In the genomic region with DNA sequence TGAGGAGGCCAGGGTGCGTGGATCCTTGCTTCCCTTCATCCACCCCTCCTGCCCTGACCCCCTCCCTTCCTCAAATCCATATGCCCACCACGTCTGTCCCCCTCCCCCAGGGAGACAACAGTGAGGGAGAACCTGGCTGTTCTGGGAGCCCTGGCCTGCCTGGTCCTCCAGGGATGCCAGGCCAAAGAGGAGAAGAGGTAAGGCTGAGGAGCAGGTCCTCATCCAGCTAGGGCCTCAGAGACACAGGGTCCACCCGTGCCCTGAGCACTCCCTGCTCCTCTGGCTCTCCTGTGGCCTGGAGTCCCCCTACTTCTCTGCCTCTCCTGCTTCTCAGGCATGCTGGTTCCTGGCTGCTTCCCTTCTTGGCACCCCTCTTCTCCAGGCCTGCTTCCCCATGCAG, we compare ENCODE assay signal across 31 mouse cellular contexts. TPM values are rescaled to one million over a fixed set of nuclear protein-coding genes. Genes with fewer than 3 reads are reported as not detected.
A peak's percentile ranks its signal among the peaks of the same experiment; 100 is the strongest.
DNase-seq lines count a peak whose midpoint lies in the region; ATAC-seq and TF ChIP-seq lines count a peak whose summit lies in the region.
"Had no signal": no experiment of that assay in that cellular context is flagged by ENCODE, and none has a peak within 500 bp of the region (broad histone marks: within the 10 kb centered on the region; RNA-seq: fewer than 3 reads in every experiment).

No protein-coding gene starts in this region.

- TF ChIP-seq CTCF in forebrain, postnatal 0 days (IDR thresholded peaks at IDR 0.05; ENCODE audit: low read depth) = no peak

- WGBS in forebrain, embryonic 14.5 days = 58% methylated on average over 3 of the region's 3 CpGs
- 24% methylated on average over 3 of the region's 3 CpGs for WGBS in forebrain, postnatal 0 days
- WGBS in hindbrain, embryonic 16.5 days = 54% methylated on average over 3 of the region's 3 CpGs
- WGBS in hindbrain, embryonic 11.5 days = 42% methylated on average over 3 of the region's 3 CpGs
- WGBS in embryonic facial prominence, embryonic 13.5 days = 38% methylated on average over 3 of the region's 3 CpGs
- WGBS in limb, embryonic 15.5 days = 46% methylated on average over 3 of the region's 3 CpGs

- H3K36me3 ChIP-seq in forebrain, embryonic 14.5 days (ENCODE audit: control insufficient read depth, insufficient read depth, low read length) = no peaks in the 10 kb centered on the region
- H3K36me3 ChIP-seq in forebrain, postnatal 0 days (ENCODE audit: insufficient read depth) = no peaks in the 10 kb centered on the region
- H3K36me3 ChIP-seq in hindbrain, embryonic 16.5 days (ENCODE audit: control insufficient read depth, insufficient read depth, low read length) = no peaks in the 10 kb centered on the region
- no peaks in the 10 kb centered on the region for H3K36me3 ChIP-seq in hindbrain, embryonic 11.5 days (ENCODE audit: control insufficient read depth, insufficient read depth, low read length)
- H3K36me3 ChIP-seq in embryonic facial prominence, embryonic 13.5 days = peaks cover 17% of the 10 kb centered on the region
- H3K36me3 ChIP-seq in limb, embryonic 15.5 days = peaks cover 16% of the 10 kb centered on the region; the same call in 1 of the 2 replicates
- H3K36me3 ChIP-seq: embryonic facial prominence, embryonic 12.5 days; heart, embryonic 12.5 days; liver, embryonic 13.5 days; midbrain, embryonic 12.5 days; neural tube, embryonic 12.5 days had no signal

- DNase-seq in forebrain, embryonic 14.5 days (ENCODE audit: low spot score) = no peak
- DNase-seq in forebrain, postnatal 0 days = no peak
- DNase-seq in hindbrain, embryonic 11.5 days (ENCODE audit: low spot score) = no peak
- no peak for DNase-seq in frontal cortex, postnatal 10 days (ENCODE audit: low spot score in 2 of 2)
- DNase-seq: adrenal gland, postnatal 25 days; heart, adult 2 months; heart, postnatal 4 days; kidney, adult 11 months; kidney, postnatal 14 days; layer of hippocampus, adult 9-11 months; liver, embryonic 13.5 days; lung, adult 18-20 months; lung, postnatal 4 days; right cerebral cortex, postnatal 4 days had no signal

- H3K9ac ChIP-seq in forebrain, embryonic 14.5 days (ENCODE audit: low read length) = no peak overlapping the region
- no peak overlapping the region for H3K9ac ChIP-seq in forebrain, postnatal 0 days
- no peak overlapping the region for H3K9ac ChIP-seq in hindbrain, embryonic 16.5 days (ENCODE audit: low read depth, low read length)
- H3K9ac ChIP-seq in hindbrain, embryonic 11.5 days (ENCODE audit: low read depth, low read length) = no peak overlapping the region
- H3K9ac ChIP-seq in embryonic facial prominence, embryonic 13.5 days = peak overlapping the region; percentile 46; the same call in 1 of the 2 replicates
- no peak overlapping the region for H3K9ac ChIP-seq in limb, embryonic 15.5 days
- H3K9ac ChIP-seq: embryonic facial prominence, embryonic 12.5 days; heart, embryonic 12.5 days; liver, embryonic 13.5 days; midbrain, embryonic 12.5 days; neural tube, embryonic 12.5 days had no signal

- H3K4me3 ChIP-seq in forebrain, embryonic 14.5 days (ENCODE audit: low read depth, low read length) = no peak overlapping the region
- no peak overlapping the region for H3K4me3 ChIP-seq in forebrain, postnatal 0 days (ENCODE audit: low read depth, low read length)
- H3K4me3 ChIP-seq in hindbrain, embryonic 16.5 days (ENCODE audit: low read length) = no peak overlapping the region
- no peak overlapping the region for H3K4me3 ChIP-seq in hindbrain, embryonic 11.5 days (ENCODE audit: low read depth, low read length)
- H3K4me3 ChIP-seq in embryonic facial prominence, embryonic 13.5 days = no peak overlapping the region
- no peak overlapping the region for H3K4me3 ChIP-seq in limb, embryonic 15.5 days
- H3K4me3 ChIP-seq: embryonic facial prominence, embryonic 12.5 days; heart, adult 2 months; heart, embryonic 12.5 days; liver, embryonic 13.5 days; megakaryocyte, embryonic 14.5 days; midbrain, embryonic 12.5 days; myocyte; neural tube, embryonic 12.5 days had no signal

- H3K4me1 ChIP-seq in forebrain, embryonic 14.5 days (ENCODE audit: control insufficient read depth, insufficient read depth, low read length) = peaks cover 33% of the 10 kb centered on the region
- H3K4me1 ChIP-seq in forebrain, postnatal 0 days (ENCODE audit: insufficient read depth) = peaks cover 13% of the 10 kb centered on the region
- H3K4me1 ChIP-seq in hindbrain, embryonic 16.5 days (ENCODE audit: control insufficient read depth, insufficient read depth, low read depth, low read length) = peaks cover 37% of the 10 kb centered on the region
- H3K4me1 ChIP-seq in hindbrain, embryonic 11.5 days (replicated peaks; ENCODE audit: control insufficient read depth, insufficient read depth, low read length) = peaks cover 2% of the 10 kb centered on the region; the same call in 1 of the 2 replicates
- peaks cover 35% of the 10 kb centered on the region for H3K4me1 ChIP-seq in embryonic facial prominence, embryonic 13.5 days
- H3K4me1 ChIP-seq in limb, embryonic 15.5 days = peaks cover 66% of the 10 kb centered on the region
- H3K4me1 ChIP-seq: liver, embryonic 13.5 days had no signal

- no peak for ATAC-seq in forebrain, embryonic 14.5 days
- ATAC-seq in forebrain, postnatal 0 days = no peak
- ATAC-seq in hindbrain, embryonic 16.5 days = no peak
- ATAC-seq in hindbrain, embryonic 11.5 days (ENCODE audit: low FRiP score) = no peak
- ATAC-seq in embryonic facial prominence, embryonic 13.5 days (ENCODE audit: insufficient number of reproducible peaks, insufficient read depth, low FRiP score, low TSS enrichment, low read depth) = no peak
- no peak for ATAC-seq in limb, embryonic 15.5 days (ENCODE audit: insufficient number of reproducible peaks, low FRiP score, low TSS enrichment, low read depth)
- ATAC-seq: inflammation-experienced regulatory T-cells, adult 6 months; lung, postnatal 0 days; Patski had no signal

- no peaks in the 10 kb centered on the region for H3K27me3 ChIP-seq in forebrain, embryonic 14.5 days (replicated peaks; ENCODE audit: control insufficient read depth, insufficient read depth, low read length)
- H3K27me3 ChIP-seq in forebrain, postnatal 0 days (ENCODE audit: insufficient read depth, low read length) = no peaks in the 10 kb centered on the region
- H3K27me3 ChIP-seq in hindbrain, embryonic 16.5 days (replicated peaks; ENCODE audit: control insufficient read depth, insufficient read depth, low read length) = no peaks in the 10 kb centered on the region; the same call in 1 of the 2 replicates
- H3K27me3 ChIP-seq in hindbrain, embryonic 11.5 days (ENCODE audit: control insufficient read depth, insufficient read depth, low read length) = no peaks in the 10 kb centered on the region
- peaks cover 31% of the 10 kb centered on the region for H3K27me3 ChIP-seq in embryonic facial prominence, embryonic 13.5 days
- peaks cover 6% of the 10 kb centered on the region; the same call in 1 of the 2 replicates for H3K27me3 ChIP-seq in limb, embryonic 15.5 days
- H3K27me3 ChIP-seq: Patski had no signal

- no peak overlapping the region for H3K4me2 ChIP-seq in forebrain, embryonic 14.5 days (ENCODE audit: low read length)
- no peak overlapping the region for H3K4me2 ChIP-seq in forebrain, postnatal 0 days (ENCODE audit: low read depth)
- no peak overlapping the region for H3K4me2 ChIP-seq in hindbrain, embryonic 16.5 days (ENCODE audit: low read length)
- no peak overlapping the region for H3K4me2 ChIP-seq in hindbrain, embryonic 11.5 days (replicated peaks; ENCODE audit: low read depth, low read length)
- H3K4me2 ChIP-seq in embryonic facial prominence, embryonic 13.5 days = no peak overlapping the region
- no peak overlapping the region for H3K4me2 ChIP-seq in limb, embryonic 15.5 days
- H3K4me2 ChIP-seq: embryonic facial prominence, embryonic 12.5 days; heart, embryonic 12.5 days; liver, embryonic 13.5 days; midbrain, embryonic 12.5 days; neural tube, embryonic 12.5 days had no signal

- H3K9me3 ChIP-seq in forebrain, embryonic 14.5 days (replicated peaks; ENCODE audit: control insufficient read depth, low read length) = no peaks in the 10 kb centered on the region
- H3K9me3 ChIP-seq in forebrain, postnatal 0 days (ENCODE audit: low read length) = no peaks in the 10 kb centered on the region
- no peaks in the 10 kb centered on the region for H3K9me3 ChIP-seq in hindbrain, embryonic 16.5 days (ENCODE audit: control insufficient read depth, low read length)
- no peaks in the 10 kb centered on the region for H3K9me3 ChIP-seq in hindbrain, embryonic 11.5 days (ENCODE audit: control insufficient read depth, low read length)
- no peaks in the 10 kb centered on the region for H3K9me3 ChIP-seq in embryonic facial prominence, embryonic 13.5 days
- H3K9me3 ChIP-seq in limb, embryonic 15.5 days = no peaks in the 10 kb centered on the region
- H3K9me3 ChIP-seq: embryonic facial prominence, embryonic 12.5 days; heart, embryonic 12.5 days; liver, embryonic 13.5 days; megakaryocyte, embryonic 14.5 days; midbrain, embryonic 12.5 days; neural tube, embryonic 12.5 days had no signal

- peak overlapping the region; percentile 55; the same call in 1 of the 2 replicates for H3K27ac ChIP-seq in forebrain, embryonic 14.5 days (ENCODE audit: low read depth, low read length)
- H3K27ac ChIP-seq in forebrain, postnatal 0 days (ENCODE audit: low read depth, low read length) = no peak overlapping the region
- H3K27ac ChIP-seq in hindbrain, embryonic 16.5 days (ENCODE audit: low read depth, low read length) = peak overlapping the region; percentile 48
- no peak overlapping the region for H3K27ac ChIP-seq in hindbrain, embryonic 11.5 days (ENCODE audit: low read depth, low read length)
- H3K27ac ChIP-seq in embryonic facial prominence, embryonic 13.5 days = peak overlapping the region; percentile 73
- peak overlapping the region; percentile 86 for H3K27ac ChIP-seq in limb, embryonic 15.5 days
- H3K27ac ChIP-seq: embryonic facial prominence, embryonic 12.5 days; heart, adult 2 months; liver, embryonic 13.5 days; midbrain, embryonic 12.5 days; neural tube, embryonic 12.5 days had no signal

RNA-seq across cellular contexts. Expression of a gene that starts 22.8 kb away (rescaled TPM):
- polyA plus RNA-seq in forebrain, embryonic 14.5 days (2014; fragmentation: Nextera tagmentation; extraction: Ambion mirVana) = 88.6 and 91.9 TPM in 2 replicates
- total RNA-seq in forebrain, postnatal 0 days (2014; rRNA removed) = 51.6 and 52.9 TPM in 2 replicates
- 58.5 and 60.7 TPM in 2 replicates for polyA plus RNA-seq in forebrain, postnatal 0 days (2015; fragmentation: Nextera tagmentation; extraction: Ambion mirVana)
- 69.0 and 71.3 TPM in 2 replicates for polyA plus RNA-seq in hindbrain, embryonic 16.5 days (2015; fragmentation: Nextera tagmentation; extraction: Ambion mirVana)
- polyA plus RNA-seq in hindbrain, embryonic 11.5 days (2014; fragmentation: Nextera tagmentation; extraction: Ambion mirVana) = 71.4 and 72.4 TPM in 2 replicates
- 66.5 and 66.9 TPM in 2 replicates for polyA plus RNA-seq in embryonic facial prominence, embryonic 13.5 days (2015; fragmentation: Nextera tagmentation; extraction: Ambion mirVana)
- polyA plus RNA-seq in limb, embryonic 15.5 days (2015; fragmentation: Nextera tagmentation; extraction: Ambion mirVana) = 68.1 and 75.1 TPM in 2 replicates

RNA-seq across cellular contexts. Expression of a gene that starts 31.9 kb away (rescaled TPM):
- polyA plus RNA-seq in forebrain, embryonic 14.5 days (2014; fragmentation: Nextera tagmentation; extraction: Ambion mirVana) = 4.0 and 5.7 TPM in 2 replicates
- 21.8 and 29.7 TPM in 2 replicates for total RNA-seq in forebrain, postnatal 0 days (2014; rRNA removed)
- polyA plus RNA-seq in forebrain, postnatal 0 days (2015; fragmentation: Nextera tagmentation; extraction: Ambion mirVana) = 6.8 and 7.5 TPM in 2 replicates
- polyA plus RNA-seq in hindbrain, embryonic 16.5 days (2015; fragmentation: Nextera tagmentation; extraction: Ambion mirVana) = 11.8 and 16.2 TPM in 2 replicates
- polyA plus RNA-seq in hindbrain, embryonic 11.5 days (2014; fragmentation: Nextera tagmentation; extraction: Ambion mirVana) = 5.3 and 9.9 TPM in 2 replicates
- 75.9 and 77.3 TPM in 2 replicates for polyA plus RNA-seq in embryonic facial prominence, embryonic 13.5 days (2015; fragmentation: Nextera tagmentation; extraction: Ambion mirVana)
- polyA plus RNA-seq in limb, embryonic 15.5 days (2015; fragmentation: Nextera tagmentation; extraction: Ambion mirVana) = 175 and 199 TPM in 2 replicates
- polyA plus RNA-seq: inflammation-experienced regulatory T-cells, adult 6 months had no signal

RNA-seq across cellular contexts. Expression of a gene that starts 59.6 kb away (rescaled TPM):
- polyA plus RNA-seq in forebrain, embryonic 14.5 days (2014; fragmentation: Nextera tagmentation; extraction: Ambion mirVana) = 0.13 and 0.48 TPM in 2 replicates
- 2.4 and 5.0 TPM in 2 replicates for total RNA-seq in forebrain, postnatal 0 days (2014; rRNA removed)
- polyA plus RNA-seq in forebrain, postnatal 0 days (2015; fragmentation: Nextera tagmentation; extraction: Ambion mirVana) = 1.6 and 2.5 TPM in 2 replicates
- 5.7 and 8.6 TPM in 2 replicates for polyA plus RNA-seq in hindbrain, embryonic 16.5 days (2015; fragmentation: Nextera tagmentation; extraction: Ambion mirVana)
- polyA plus RNA-seq in hindbrain, embryonic 11.5 days (2014; fragmentation: Nextera tagmentation; extraction: Ambion mirVana) = 0.46 and 0.59 TPM in 2 replicates
- polyA plus RNA-seq in embryonic facial prominence, embryonic 13.5 days (2015; fragmentation: Nextera tagmentation; extraction: Ambion mirVana) = 0.21 TPM in 2 replicates
- polyA plus RNA-seq in limb, embryonic 15.5 days (2015; fragmentation: Nextera tagmentation; extraction: Ambion mirVana) = 0.10 and 0.12 TPM in 2 replicates
- total RNA-seq: gastrocnemius, postnatal 4 days; heart, adult 2 months; heart, postnatal 4 days; MEL had no signal
- polyA plus RNA-seq: heart, embryonic 12.5 days; heart, postnatal 0 days; inflammation-experienced regulatory T-cells, adult 6 months; kidney, embryonic 14.5 days; limb, embryonic 11.5 days; myocyte had no signal

Comparison
In these comparisons a context has a peak if more than half of its experiments do, and no peak if none do; other contexts are left out.
1. H3K27ac ChIP-seq: peak in forebrain, embryonic 14.5 days (single experiment), hindbrain, embryonic 16.5 days (single experiment), embryonic facial prominence, embryonic 13.5 days (single experiment) and limb, embryonic 15.5 days (single experiment); none in forebrain, postnatal 0 days (single experiment) and hindbrain, embryonic 11.5 days (single experiment).